Mouse (Mus musculus) heart, adult 2 months (tissue): ENCODE measurements around the gene Tex52. TPM values are rescaled to one million over a fixed set of nuclear protein-coding genes. Genes with fewer than 3 reads are reported as not detected.

Experiments used
- DNase-seq, 2 experiments: peaks; one replicate each; pipeline ENCODE4 v3.0.0; 2021
- H3K27ac ChIP-seq: fragments of 200-600 bp; 2 replicates; pipeline ENCODE4 v1.8.1; 2022
- H3K27me3 ChIP-seq: fragments of 200-500 bp; 2 replicates; pipeline ENCODE4 v1.6.1; 2012; ENCODE audit warnings: mild to moderate bottlenecking, low read length, inconsistent platforms, mixed read lengths; ENCODE audit not compliant: control insufficient read depth, insufficient read depth
- H3K36me3 ChIP-seq: fragments of 200-500 bp; 2 replicates; pipeline ENCODE4 v1.6.1; 2012; ENCODE audit warnings: low read length, inconsistent platforms; ENCODE audit not compliant: control insufficient read depth, insufficient read depth
- H3K4me1 ChIP-seq: fragments of 200-500 bp; 2 replicates; pipeline ENCODE4 v1.6.1; 2011; ENCODE audit warnings: low read length; ENCODE audit not compliant: control insufficient read depth, insufficient read depth
- H3K4me3 ChIP-seq: fragments of 200-600 bp; 2 replicates; pipeline ENCODE4 v1.8.1; 2022
- H3K79me2 ChIP-seq: fragments of 200-500 bp; replicated peaks from 2 replicates; pipeline ENCODE4 v1.6.1; 2012; ENCODE audit warnings: mild to moderate bottlenecking, inconsistent platforms, low read length, moderate library complexity, mixed read lengths; ENCODE audit not compliant: control insufficient read depth, insufficient read depth
- H3K9ac ChIP-seq: fragments of 200-500 bp; 2 replicates; pipeline ENCODE4 v1.6.1; 2012; ENCODE audit warnings: low read depth, mild to moderate bottlenecking, control low read depth, inconsistent platforms, low read length, mixed read lengths
- CTCF ChIP-seq: fragments of 200-600 bp; IDR thresholded peaks from 2 replicates; pipeline ENCODE4 v1.8.1; 2022; ENCODE audit warnings: antibody characterized with exemption, mild to moderate bottlenecking, moderate library complexity
- EP300 ChIP-seq: fragments of 200-500 bp; IDR thresholded peaks from 2 replicates; pipeline ENCODE4 v1.6.1; 2011; ENCODE audit warnings: low read depth, low read length, control low read depth; ENCODE audit not compliant: insufficient read depth
- POLR2A ChIP-seq: fragments of 200-500 bp; IDR thresholded peaks from 2 replicates; pipeline ENCODE4 v1.6.1; 2011; ENCODE audit warnings: mild to moderate bottlenecking, low read depth, low read length, control low read depth; ENCODE audit not compliant: insufficient read depth
- WGBS: fragments of 180-500 bp; shearing (Covaris S2); methylation state at CpG from one replicate; pipeline ENCODE4 v1.1.7; 2018; 5-methylcytosine and 5-hydroxymethylcytosine counted together
- intact Hi-C: fragments of 180-260 bp; cut with DNase I; formaldehyde crosslinking; loops from one replicate; pipeline ENCODE4 v1.15.1; 2025
- polyA plus RNA-seq: library from polyadenylated mRNA; depleted of rRNA; stranded (reverse); fragments of >200 nt; gene quantifications from 2 replicates; pipeline ENCODE4 v1.2.3, GENCODE M21; 2012
- total RNA-seq, 2 experiments: library from RNA; stranded (reverse); gene quantifications; 2 replicates each; pipeline ENCODE4 v1.2.3; 2021

The Tex52 gene
- total and polyA plus RNA-seq, 3 experiments = 0.12 TPM; not detected in 2

DNA sequence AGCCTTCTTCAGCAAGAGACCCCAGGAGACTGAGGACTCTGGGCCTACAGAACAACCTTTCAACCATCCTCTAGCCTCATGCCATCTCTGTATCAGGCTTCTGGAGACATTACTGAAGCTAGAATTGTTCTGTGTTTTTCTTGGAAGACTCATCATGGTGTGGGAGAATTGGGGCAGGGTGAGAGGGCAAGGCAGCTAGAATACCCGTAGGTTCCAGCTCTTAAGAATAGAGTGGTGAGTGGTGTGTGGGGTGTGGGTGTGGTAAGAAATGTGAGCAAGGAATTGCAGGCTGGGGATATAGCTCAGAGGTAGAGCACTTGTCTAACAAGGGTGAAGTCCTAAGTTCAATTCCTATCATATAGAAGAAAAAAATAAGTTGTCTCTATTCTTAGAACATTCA, 9.8 kb downstream of the Tex52 start:
- intact Hi-C loops = no loop called here
- DNase-seq = no peak
- Histone ChIP-seq H3K9ac (no peak overlapping the region), H3K27me3 (no peaks in the 10 kb centered on the region), H3K36me3 (no peaks in the 10 kb centered on the region), H3K4me3 (no peak overlapping the region), H3K79me2 (no peaks in the 10 kb centered on the region), H3K4me1 (no peaks in the 10 kb centered on the region), H3K27ac (no peak overlapping the region)
- WGBS = 66% methylated on average over 1 of the region's 1 CpGs
- no peak for TF ChIP-seq CTCF
- TF ChIP-seq POLR2A = no peak
- TF ChIP-seq EP300 = no peak

GRCm38 (mm10) chr6:128389185-128389584, 13.9 kb downstream of the Tex52 start:
- H3K27me3 ChIP-seq = no peaks in the 10 kb centered on the region
- H3K4me3 ChIP-seq = no peak overlapping the region
- no peaks in the 10 kb centered on the region for H3K36me3 ChIP-seq
- DNase-seq = no peak
- H3K9ac ChIP-seq = no peak overlapping the region
- intact Hi-C loops = no loop called here
- TF ChIP-seq POLR2A = no peak
- TF ChIP-seq EP300 = no peak
- no peak for TF ChIP-seq CTCF
- peaks cover 2% of the 10 kb centered on the region; the same call in 1 of the 2 replicates for H3K4me1 ChIP-seq
- no peak overlapping the region for H3K27ac ChIP-seq
- no peaks in the 10 kb centered on the region for H3K79me2 ChIP-seq
- 89% methylated on average over 1 of the region's 1 CpGs for WGBS

DNA sequence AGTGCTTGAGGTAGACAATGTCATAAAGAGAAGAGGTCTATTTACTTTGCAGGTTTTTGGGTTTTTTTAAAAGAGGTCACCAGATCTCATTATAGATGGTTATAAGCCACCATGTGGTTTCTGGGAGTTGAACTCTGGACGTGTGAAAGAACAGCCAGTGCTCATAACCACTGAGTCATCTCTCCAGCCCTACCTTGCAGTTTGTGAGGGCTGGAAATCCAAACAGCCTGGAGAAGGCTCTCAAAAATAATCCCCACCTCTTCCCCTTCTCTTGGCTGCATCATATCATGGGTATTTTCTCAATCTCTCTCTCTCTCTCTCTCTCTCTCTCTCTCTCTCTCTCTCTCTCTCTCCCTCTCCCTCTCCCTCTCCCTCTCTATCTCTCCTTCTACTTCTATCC, 15.4 kb downstream of the Tex52 start:
- H3K36me3 ChIP-seq = no peaks in the 10 kb centered on the region
- H3K27me3 ChIP-seq = no peaks in the 10 kb centered on the region
- H3K4me1 ChIP-seq = peaks cover 2% of the 10 kb centered on the region; the same call in 1 of the 2 replicates
- no peak for DNase-seq
- no peak overlapping the region for H3K4me3 ChIP-seq
- WGBS = 50% methylated on average over 1 of the region's 1 CpGs
- H3K79me2 ChIP-seq = no peaks in the 10 kb centered on the region
- intact Hi-C loops = no loop called here
- H3K27ac ChIP-seq = no peak overlapping the region
- H3K9ac ChIP-seq = no peak overlapping the region
- TF ChIP-seq CTCF (no peak), EP300 (no peak), POLR2A (no peak)

GRCm38 (mm10) chr6:128397574-128398261, 22.5 kb downstream of the Tex52 start:
- Histone ChIP-seq H3K9ac (no peak overlapping the region), H3K36me3 (no peaks in the 10 kb centered on the region), H3K27me3 (no peaks in the 10 kb centered on the region), H3K79me2 (no peaks in the 10 kb centered on the region), H3K4me1 (peaks cover 2% of the 10 kb centered on the region; the same call in 1 of the 2 replicates), H3K27ac (no peak overlapping the region), H3K4me3 (no peak overlapping the region)
- DNase-seq = no peak
- TF ChIP-seq POLR2A = no peak
- no peak for TF ChIP-seq EP300
- TF ChIP-seq CTCF = no peak
- WGBS = 77% methylated on average over 7 of the region's 7 CpGs
- intact Hi-C loops = no loop called here

DNA sequence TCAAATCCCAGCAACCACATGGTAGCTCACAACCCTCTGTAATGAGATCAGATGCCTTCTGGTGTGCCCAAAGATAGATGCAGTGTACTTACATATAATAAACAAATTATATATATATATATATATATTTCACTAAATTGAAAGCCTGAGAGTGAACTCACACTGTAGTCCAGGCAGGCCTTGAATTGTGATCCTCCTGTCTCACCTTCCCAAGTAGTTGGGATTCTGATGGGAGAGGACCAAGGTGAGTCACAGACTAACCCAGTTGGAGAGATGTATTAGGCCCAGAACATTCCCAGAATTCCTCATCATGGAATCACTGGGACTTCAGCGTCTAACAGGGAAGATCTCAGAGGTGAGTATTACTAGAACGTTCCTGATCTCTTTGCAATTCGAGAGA, 23.7 kb downstream of the Tex52 start, which contains the start of gene Nrip2:
Gene Nrip2 (plus strand): TSS at position 301 of the 400 bp plus-strand sequence.
- H3K27ac ChIP-seq = no peak within 1 kb of the TSS
- H3K4me1 ChIP-seq = no peaks in the 10 kb centered on the region
- H3K4me3 ChIP-seq = no peak within 1 kb of the TSS

GRCm38 (mm10) chr6:128399421-128400185, 24.3 kb downstream of the Tex52 start:
- intact Hi-C loops = no loop called here
- DNase-seq = peak; percentile 15 to 34
- TF ChIP-seq EP300 = no peak
- no peak for TF ChIP-seq POLR2A
- TF ChIP-seq CTCF = no peak
- no peak overlapping the region for H3K27ac ChIP-seq
- no peaks in the 10 kb centered on the region for H3K36me3 ChIP-seq
- no peak overlapping the region for H3K4me3 ChIP-seq
- H3K9ac ChIP-seq = peak overlapping the region; percentile 6; the same call in 1 of the 2 replicates
- H3K4me1 ChIP-seq = no peaks in the 10 kb centered on the region
- no peaks in the 10 kb centered on the region for H3K79me2 ChIP-seq
- no peaks in the 10 kb centered on the region for H3K27me3 ChIP-seq
- WGBS = 33% methylated on average over 21 of the region's 21 CpGs

More for the DNA sequence above, 23.7 kb downstream of the Tex52 start, which contains the start of gene Nrip2:
- TF ChIP-seq POLR2A (no peak), EP300 (no peak), CTCF (no peak)
- DNase-seq = no peak
- intact Hi-C loops = no loop called here
- Histone ChIP-seq H3K36me3 (no peaks in the 10 kb centered on the region), H3K27me3 (no peaks in the 10 kb centered on the region), H3K9ac (peak within 1 kb of the TSS; percentile 6; the same call in 1 of the 2 replicates), H3K79me2 (no peaks in the 10 kb centered on the region)
- 76% methylated on average over 3 of the region's 3 CpGs for WGBS
